Mouse (Mus musculus) monocyte, adult 59 days (primary cell): ENCODE measurements around the gene Fuom. TPM values are rescaled to one million over a fixed set of nuclear protein-coding genes. Genes with fewer than 3 reads are reported as not detected.

Source experiments
- total RNA-seq, 2 experiments: library from RNA; stranded (reverse); gene quantifications; one replicate each; pipeline ENCODE4 v1.2.4; 2023

Gene Fuom
- 10 to 100 TPM in 1 of 2 experiments, 1 to 10 TPM in 1; 9.3 to 11.9 TPM for total RNA-seq

DNA sequence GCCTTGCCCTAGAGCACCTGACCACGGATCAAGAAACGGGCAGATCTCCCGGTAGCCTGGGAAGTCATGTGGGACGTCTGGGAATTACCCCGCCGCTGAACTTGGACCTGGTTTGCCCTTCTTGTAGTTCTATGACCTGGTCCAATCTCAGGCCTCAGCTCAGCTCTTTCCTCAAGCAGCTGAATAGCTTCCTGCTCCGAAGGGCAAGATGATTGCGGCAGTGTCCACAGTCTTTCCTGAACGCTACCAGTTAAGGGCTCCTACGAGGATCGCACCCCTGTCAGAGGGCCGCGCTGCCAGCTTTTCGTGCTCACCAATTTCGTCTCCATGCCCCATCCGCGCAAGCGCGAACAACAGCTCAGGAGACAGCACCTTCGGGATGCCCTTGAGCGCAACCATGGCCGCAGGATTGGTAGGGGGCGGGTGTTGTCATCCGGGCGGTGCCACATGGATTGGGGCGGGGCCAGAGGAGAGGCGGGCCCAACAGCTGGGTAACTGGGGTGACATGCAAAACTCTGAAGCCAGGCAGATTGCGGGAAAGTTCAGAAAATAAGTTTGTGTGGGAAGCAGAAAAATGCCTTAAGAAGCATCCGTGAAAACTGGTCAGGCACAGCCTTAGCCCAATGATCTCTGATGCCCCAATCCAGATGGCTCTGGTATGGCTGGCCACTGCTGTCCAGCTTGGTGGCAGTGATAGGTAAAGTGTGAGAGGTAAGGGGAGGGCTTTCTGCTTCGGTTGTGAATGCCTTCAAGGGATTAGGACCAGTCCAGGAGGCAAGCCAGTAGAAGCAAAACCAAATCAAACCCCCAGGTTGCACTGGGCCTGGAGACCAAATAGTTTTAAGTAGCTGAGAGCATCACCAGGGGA is at the start of gene Fuom:
TSS of gene Fuom (minus strand) at position 449 of the 868 bp plus-strand sequence.

DNA sequence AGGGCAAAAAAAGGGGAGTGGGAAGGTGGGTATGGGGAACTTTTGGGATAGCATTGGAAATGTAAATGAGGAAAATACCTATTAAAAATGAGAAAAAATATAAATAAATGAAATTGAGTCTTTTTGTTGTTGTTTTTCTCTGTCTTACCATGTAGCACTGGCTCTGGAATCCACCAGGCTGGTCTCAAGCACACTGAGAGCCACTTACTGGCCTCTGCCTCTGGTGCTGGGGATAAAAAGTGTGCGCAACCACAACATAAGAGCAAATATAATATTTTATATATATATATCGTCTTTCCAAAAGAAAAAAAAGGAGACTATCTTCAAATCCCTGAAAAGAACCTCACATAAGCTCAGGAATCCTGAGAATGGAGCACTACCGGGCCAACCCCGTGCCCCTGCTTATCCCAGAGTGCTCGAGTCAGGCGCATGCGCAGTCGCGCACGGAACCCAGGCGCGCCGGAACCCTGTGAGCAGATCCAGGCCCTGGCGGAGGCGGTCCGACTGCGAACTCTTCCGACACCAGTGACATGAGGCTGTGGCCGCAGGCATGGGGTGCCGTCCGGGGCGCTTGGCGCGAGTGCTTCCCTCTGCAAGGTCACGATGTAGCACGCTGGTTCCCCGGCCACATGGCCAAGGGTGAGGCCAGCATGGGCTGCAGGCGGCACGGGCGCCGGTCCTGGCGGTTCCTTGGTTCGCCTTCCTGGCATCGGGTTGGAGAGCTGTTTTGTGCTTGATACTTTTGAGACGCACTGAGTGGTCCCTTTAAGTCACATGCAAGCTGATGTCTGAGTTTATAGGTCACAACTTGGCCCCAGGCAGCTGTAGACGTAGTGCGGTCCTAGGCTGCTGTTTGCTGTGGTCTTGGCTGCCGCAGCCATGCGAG is 35.1 kb upstream of the Fuom start, which contains the start of gene Mtg1:
TSS of gene Mtg1 (plus strand) at position 430 of the 886 bp plus-strand sequence.

DNA sequence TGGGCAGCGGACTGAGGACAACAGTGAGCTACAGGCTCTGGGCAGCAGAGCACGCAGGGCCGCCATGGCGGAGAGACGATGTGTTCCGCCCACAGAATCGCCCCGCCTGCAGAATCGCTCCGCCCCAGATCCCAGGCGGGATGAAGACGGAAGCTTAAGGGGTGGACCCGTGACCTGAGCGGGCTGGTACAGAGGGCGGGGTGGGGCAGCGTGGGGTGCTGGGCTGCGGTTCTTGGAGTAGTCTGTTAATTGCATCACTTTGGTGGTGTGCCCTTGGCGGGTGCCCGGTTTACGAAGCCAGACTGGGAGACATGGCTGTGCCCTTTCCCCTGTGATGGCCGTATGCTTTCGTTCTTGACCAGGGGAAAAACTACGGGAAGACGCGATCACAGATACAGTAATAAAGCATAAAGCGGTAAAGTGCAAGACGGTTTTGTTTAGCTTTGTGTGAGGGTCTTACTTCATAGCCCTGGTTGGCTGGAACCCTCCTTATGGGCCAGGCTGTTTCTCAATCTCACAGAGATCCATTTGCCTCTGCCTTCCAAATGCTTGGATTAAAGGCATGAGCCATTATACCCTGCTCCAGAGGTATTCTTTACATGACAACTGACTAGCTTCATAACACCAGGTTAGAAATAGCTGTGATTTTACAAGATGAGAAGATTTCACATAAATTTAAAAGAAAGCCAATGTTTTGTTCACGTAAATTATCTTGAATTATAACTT is 14.3 kb upstream of the Fuom start, which contains the start of gene Echs1:
TSS of gene Echs1 (minus strand) at position 148 of the 726 bp plus-strand sequence.

DNA sequence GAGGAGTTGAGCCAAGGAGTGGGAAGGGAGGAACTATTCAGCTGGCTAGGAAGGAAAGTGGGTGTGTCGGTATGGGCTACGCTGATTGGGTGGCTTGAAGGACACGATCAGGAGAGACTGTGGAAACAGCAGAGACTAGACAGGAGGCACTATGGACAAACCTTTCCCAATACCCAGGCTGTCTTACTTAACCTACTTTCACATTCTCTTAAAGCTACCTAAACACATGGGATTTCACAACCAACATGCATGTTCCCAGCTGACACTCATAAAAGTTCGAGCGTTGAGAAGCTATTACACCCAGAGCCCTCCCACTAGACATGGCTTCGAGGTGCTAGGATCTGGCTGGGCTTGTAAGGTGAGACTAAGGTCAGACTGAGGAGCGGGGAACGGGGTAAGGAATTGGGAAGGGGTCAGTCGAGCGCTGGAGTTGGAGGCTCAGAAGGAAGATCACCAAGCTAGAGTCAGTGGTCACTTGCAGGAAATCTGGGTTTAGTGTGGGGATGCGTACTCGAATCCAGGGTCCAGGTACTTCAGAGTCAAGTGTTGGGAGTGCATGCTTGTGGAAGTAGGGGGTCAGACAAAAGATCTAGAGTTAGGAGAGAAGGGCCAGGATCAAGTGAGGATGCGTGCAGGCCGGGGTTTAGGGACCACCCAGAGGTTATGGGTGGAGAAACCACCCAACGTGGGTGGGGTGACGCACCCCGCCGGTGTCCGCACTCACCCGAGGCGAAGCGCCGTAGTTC is 13.5 kb upstream of the Fuom start, which contains the start of gene Paox:
TSS of gene Paox (plus strand) at position 217 of the 746 bp plus-strand sequence.

DNA sequence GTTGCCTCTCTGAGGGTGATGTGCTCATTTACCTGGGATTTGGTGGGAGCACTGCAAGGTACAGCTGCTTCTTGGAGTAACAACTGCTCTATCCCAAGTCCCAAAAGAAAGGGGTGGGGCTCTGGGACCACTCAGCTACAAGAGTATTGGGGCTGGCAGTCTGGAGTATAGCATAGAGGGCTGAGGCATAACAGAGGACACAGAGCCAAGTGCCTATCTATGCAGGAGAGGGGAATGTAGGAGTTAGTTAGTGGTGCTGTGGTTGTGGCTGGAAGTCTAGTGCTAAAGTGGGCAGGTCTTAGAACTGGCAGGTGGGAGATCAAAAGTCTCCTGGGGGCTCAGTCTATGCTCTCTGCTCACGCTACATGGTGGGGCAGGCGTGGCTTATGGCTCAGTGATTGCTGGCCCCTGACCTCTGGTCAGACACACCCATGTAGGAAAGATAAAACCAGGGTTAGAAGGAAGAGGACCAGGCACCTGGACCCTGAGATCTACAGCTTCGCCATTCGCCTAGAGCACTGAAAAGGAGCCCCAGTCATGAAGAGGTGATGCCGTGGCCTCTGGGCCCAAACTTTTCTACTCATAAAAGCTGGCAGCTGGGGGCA is 9.2 kb downstream of the Fuom start, which contains the start of gene Prap1:
TSS of gene Prap1 (plus strand) at position 472 of the 605 bp plus-strand sequence.

DNA sequence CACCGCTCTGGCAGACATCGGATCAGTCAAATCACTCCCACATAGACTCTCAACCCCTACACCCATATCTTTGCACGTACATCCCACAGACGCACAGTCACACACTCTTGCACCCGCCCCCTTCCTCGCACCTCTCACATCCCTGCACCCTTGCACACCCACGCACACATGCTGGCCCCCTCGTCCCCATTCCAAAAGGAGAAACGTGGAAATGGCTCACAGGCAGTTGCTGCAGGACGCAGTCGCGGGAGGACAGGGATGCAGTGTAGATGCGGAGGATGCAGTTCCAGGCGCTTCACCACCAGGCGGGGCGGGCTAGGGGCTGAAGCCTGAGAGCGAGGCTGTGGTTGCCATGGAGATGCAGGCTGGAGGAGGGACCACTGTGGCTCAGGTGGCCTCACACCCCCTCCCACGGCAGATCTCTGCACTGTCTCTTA is 20.0 kb downstream of the Fuom start, which contains the start of gene Caly:
TSS of gene Caly (minus strand) at position 307 of the 437 bp plus-strand sequence.

DNA sequence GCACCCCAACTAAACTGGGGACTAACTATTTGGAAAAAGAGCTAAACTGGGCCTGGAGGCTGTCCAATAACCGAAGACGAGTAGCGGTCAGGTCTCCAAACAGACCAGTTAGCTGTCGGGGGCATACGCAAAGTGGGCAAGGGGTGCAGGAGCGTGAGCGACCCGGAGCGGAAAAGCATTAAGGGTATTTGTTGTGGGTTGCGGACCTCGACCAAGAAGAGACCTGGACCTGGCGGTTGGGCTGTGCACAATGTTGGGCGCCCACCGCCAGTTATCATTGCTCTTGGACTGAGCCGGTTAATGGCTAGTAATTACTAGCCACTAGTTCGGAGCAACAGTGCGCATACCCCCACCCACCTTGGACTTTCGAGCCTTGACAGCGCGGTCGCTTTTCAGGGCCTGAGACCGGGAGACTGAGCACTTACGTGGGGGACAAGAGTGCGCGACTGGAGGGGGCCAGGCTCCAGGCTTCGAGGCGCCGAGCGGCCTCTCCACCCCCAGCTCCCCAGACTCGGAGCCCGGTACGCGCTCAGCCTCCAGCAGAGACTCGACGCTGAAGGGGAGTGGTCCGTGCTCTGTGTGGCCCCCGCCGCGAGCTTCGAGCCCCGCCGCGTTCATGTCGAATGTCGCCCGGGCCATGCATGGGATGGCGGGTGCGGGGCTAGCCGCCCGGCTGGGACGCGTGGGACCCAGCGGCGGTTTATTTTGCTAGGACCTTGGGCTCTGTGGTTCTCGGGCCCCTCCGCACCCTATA is 53.7 kb downstream of the Fuom start, which contains the start of gene Msx3:
TSS of gene Msx3 (minus strand) at position 729 of the 754 bp plus-strand sequence.

Other genes starting within 250 kb of the Fuom start
- under 1 TPM in 1 of 2 experiments, not detected in 1; 0.21 TPM for gene Kndc1, start 207.7 kb downstream of the Fuom start, total RNA-seq
- under 1 TPM in 1 of 2 experiments, not detected in 1; 0.52 TPM for gene Utf1, start 158.7 kb downstream of the Fuom start, total RNA-seq
- under 1 TPM; 0.55 to 0.81 TPM for gene 6430531B16Rik, start 123.7 kb downstream of the Fuom start, total RNA-seq
- gene Adam8, start 109.9 kb downstream of the Fuom start, total RNA-seq = 10 to 100 TPM; 20.2 to 22.0 TPM
- gene Zfp511, start 66.0 kb downstream of the Fuom start, total RNA-seq = 10 to 100 TPM; 26.8 to 27.1 TPM
- gene Tubgcp2, start 65.8 kb downstream of the Fuom start, total RNA-seq = 10 to 100 TPM; 19.9 to 23.2 TPM
- not detected for gene Msx3, start 53.4 kb downstream of the Fuom start, total RNA-seq
- gene Caly, start 19.9 kb downstream of the Fuom start, total RNA-seq = not detected
- gene Prap1, start 9.0 kb downstream of the Fuom start, total RNA-seq = not detected
- gene Paox, start 13.4 kb upstream of the Fuom start, total RNA-seq = 10 to 100 TPM; 18.6 to 26.3 TPM
- 10 to 100 TPM; 46.0 to 50.2 TPM for gene Echs1, start 14.0 kb upstream of the Fuom start, total RNA-seq
- 10 to 100 TPM in 1 of 2 experiments, 1 to 10 TPM in 1; 8.7 to 10.9 TPM for gene Mtg1, start 35.1 kb upstream of the Fuom start, total RNA-seq
- gene Sprn, start 52.4 kb upstream of the Fuom start, total RNA-seq = not detected
- gene Olfr522, start 62.3 kb upstream of the Fuom start, total RNA-seq = not detected
- gene Olfr523, start 70.8 kb upstream of the Fuom start, total RNA-seq = not detected
- not detected for gene Olfr524, start 103.5 kb upstream of the Fuom start, total RNA-seq
- 1 to 10 TPM in 1 of 2 experiments, under 1 TPM in 1; 0.82 to 1.3 TPM for gene Cd163l1, start 115.8 kb upstream of the Fuom start, total RNA-seq
- gene 5830411N06Rik, start 144.8 kb upstream of the Fuom start, total RNA-seq = 1 to 10 TPM; 4.5 to 5.0 TPM
- gene Olfr525, start 218.4 kb upstream of the Fuom start, total RNA-seq = not detected
- not detected for gene Olfr527, start 231.6 kb upstream of the Fuom start, total RNA-seq